Mouse (Mus musculus) cortical plate, adult 2 months (tissue): ENCODE measurements at regions not wholly inside any gene's neighbourhood (a gene's known extent, or its start where the extent isn't known, plus 50 kb on each side); places are given as distances from the start of the nearest gene placed in this dataset.

Experiments used
- CTCF ChIP-seq: fragments of 200-500 bp; IDR thresholded peaks from 2 replicates; pipeline ENCODE4 v1.5.1; 2011; ENCODE audit warnings: mild to moderate bottlenecking, control low read depth, low read length; ENCODE audit not compliant: insufficient read depth; ENCODE audit errors: extremely low read depth
- POLR2A ChIP-seq: fragments of 200-500 bp; IDR thresholded peaks from 2 replicates; pipeline ENCODE4 v1.6.1; 2011; ENCODE audit warnings: mild to moderate bottlenecking, low read length, control low read depth; ENCODE audit not compliant: insufficient read depth; ENCODE audit errors: extremely low read depth

DNA sequence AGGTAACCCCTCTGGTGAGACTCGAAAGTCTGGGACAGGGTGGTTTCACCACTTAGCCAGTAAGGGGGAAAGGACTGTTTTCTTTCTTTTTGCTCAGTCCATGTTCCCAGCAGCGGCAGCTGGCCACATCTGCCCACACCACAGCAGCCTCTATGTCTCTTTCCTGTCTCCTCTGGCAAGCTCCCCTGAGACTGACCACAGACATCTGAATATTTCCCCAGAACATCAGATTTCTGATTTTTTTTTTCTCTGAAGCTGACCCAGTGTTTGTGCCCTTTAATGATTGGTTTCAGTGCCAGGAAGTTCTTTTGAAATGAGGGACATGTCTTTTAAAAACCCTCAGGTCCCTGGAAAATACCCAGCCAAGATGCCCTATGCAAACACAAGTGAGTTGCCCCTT, 101.7 kb upstream of the Syt6 start:
- no peak for TF ChIP-seq POLR2A
- no peak for TF ChIP-seq CTCF
